Mouse (Mus musculus): Measurements from ENCODE around the gene Zfp704. TPM values are rescaled to one million over a fixed set of nuclear protein-coding genes. Genes with fewer than 3 reads are reported as not detected.

Zfp704 gene
- total RNA-seq, 2 experiments from 2014 or later, result 4.7 to 5.6 TPM

- no peak for DNase-seq (ENCODE audit: low spot score)
Observed at GRCm38 (mm10) chr3:9429946-9430345, 179.9 kb downstream of the Zfp704 start.

- no peak for DNase-seq (ENCODE audit: low spot score)
Observed at GRCm38 (mm10) chr3:9427826-9428225, 182.1 kb downstream of the Zfp704 start.

- DNase-seq (ENCODE audit: low spot score), result no peak
Observed at GRCm38 (mm10) chr3:9425661-9426060, 184.2 kb downstream of the Zfp704 start.

- no peak for DNase-seq (ENCODE audit: low spot score)
Observed at GRCm38 (mm10) chr3:9424637-9425036, 185.2 kb downstream of the Zfp704 start.

- DNase-seq (ENCODE audit: low spot score), result no peak
Observed at GRCm38 (mm10) chr3:9423669-9424068, 186.2 kb downstream of the Zfp704 start.

- DNase-seq (ENCODE audit: low spot score), result no peak
Observed at GRCm38 (mm10) chr3:9408896-9409295, 201.0 kb downstream of the Zfp704 start.

GRCm38 (mm10) chr3:9407801-9408200 lies 202.1 kb downstream of the Zfp704 start:
- no peak for DNase-seq (ENCODE audit: low spot score)

- peak; percentile 32 for DNase-seq (ENCODE audit: low spot score)
Observed at GRCm38 (mm10) chr3:9407119-9407546, 202.8 kb downstream of the Zfp704 start.

- no peak for DNase-seq (ENCODE audit: low spot score)
Observed at GRCm38 (mm10) chr3:9405341-9405740, 204.5 kb downstream of the Zfp704 start.

- no peak for DNase-seq (ENCODE audit: low spot score)
Observed at GRCm38 (mm10) chr3:9403255-9404050, 206.4 kb downstream of the Zfp704 start.

- no peak for DNase-seq (ENCODE audit: low spot score)
Observed at GRCm38 (mm10) chr3:9402836-9403235, 207.0 kb downstream of the Zfp704 start.

GRCm38 (mm10) chr3:9402345-9402744 lies 207.5 kb downstream of the Zfp704 start:
- DNase-seq (ENCODE audit: low spot score), result no peak

GRCm38 (mm10) chr3:9401685-9402084 lies 208.2 kb downstream of the Zfp704 start:
- DNase-seq (ENCODE audit: low spot score), result no peak

GRCm38 (mm10) chr3:9400886-9401221 lies 209.0 kb downstream of the Zfp704 start:
- DNase-seq (ENCODE audit: low spot score), result no peak

- DNase-seq (ENCODE audit: low spot score), result peak; percentile 54
Observed at GRCm38 (mm10) chr3:9400201-9400885, 209.5 kb downstream of the Zfp704 start.

- DNase-seq (ENCODE audit: low spot score), result no peak
Observed at GRCm38 (mm10) chr3:9398271-9398670, 211.6 kb downstream of the Zfp704 start.
